Mouse (Mus musculus) C2C12 (cell line): ENCODE data around the gene Bcat2.

Experiments used
- CTCF ChIP-seq: IDR thresholded peaks from one replicate; pipeline ENCODE4 v1.5.1; 2011; ENCODE audit not compliant: control insufficient read depth, insufficient read depth, insufficient read length
- MYOD1 ChIP-seq: IDR thresholded peaks from one replicate; pipeline ENCODE4 v1.6.1; 2011; ENCODE audit warnings: low read depth; ENCODE audit not compliant: control insufficient read depth, insufficient read length

DNA sequence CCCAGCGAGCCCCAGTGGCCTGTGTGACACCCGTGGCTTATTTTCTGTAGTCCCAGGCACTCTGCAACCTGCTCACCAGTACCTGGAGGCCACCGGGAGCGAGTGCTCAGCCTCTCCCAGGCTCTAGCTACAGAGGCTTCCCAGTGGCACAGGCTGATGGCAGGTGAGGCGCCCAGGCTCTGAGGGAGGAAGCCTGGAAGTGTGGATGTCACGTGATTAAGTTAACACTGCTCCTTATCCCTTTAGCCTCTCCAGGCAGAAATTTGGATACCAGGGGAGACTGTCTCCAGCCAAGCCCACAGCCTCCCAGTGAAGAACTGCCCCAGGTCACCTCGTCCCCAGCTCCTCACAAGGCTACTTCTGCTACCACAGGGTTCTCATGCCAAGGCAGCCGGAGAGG lies 16.4 kb upstream of the Bcat2 start:
- TF ChIP-seq CTCF (no peak), MYOD1 (no peak)
